Mouse (Mus musculus): ENCODE measurements around the gene Igfbp1. TPM values are rescaled to one million over a fixed set of nuclear protein-coding genes. Genes with fewer than 3 reads are reported as not detected.

Gene Igfbp1
- polyA plus RNA-seq, 1 experiment from 2014 or later, result not detected

GRCm38 (mm10) chr11:7182409-7183042 is 15.1 kb upstream of the Igfbp1 start:
- Histone ChIP-seq H3K4me3 (ENCODE audit: inconsistent target) (no peak overlapping the region), H3K27ac (no peak overlapping the region), H3K36me3 (ENCODE audit: inconsistent target) (no peaks in the 10 kb centered on the region), H3K79me2 (ENCODE audit: inconsistent target) (no peaks in the 10 kb centered on the region)
- 77% methylated on average over 8 of the region's 8 CpGs for WGBS (ENCODE audit: missing documents)

GRCm38 (mm10) chr11:7184420-7184819 is 13.2 kb upstream of the Igfbp1 start:
- no peaks in the 10 kb centered on the region for H3K36me3 ChIP-seq (ENCODE audit: inconsistent target)
- 78% methylated on average over 1 of the region's 1 CpGs for WGBS (ENCODE audit: missing documents)

GRCm38 (mm10) chr11:7187472-7187871 is 10.1 kb upstream of the Igfbp1 start:
- Histone ChIP-seq H3K27ac (no peak overlapping the region), H3K79me2 (ENCODE audit: inconsistent target) (no peaks in the 10 kb centered on the region), H3K4me3 (ENCODE audit: inconsistent target) (no peak overlapping the region), H3K36me3 (ENCODE audit: inconsistent target) (no peaks in the 10 kb centered on the region)
- WGBS (ENCODE audit: missing documents), result 75% methylated on average over 7 of the region's 8 CpGs

More at GRCm38 (mm10) chr11:7184420-7184819, 13.2 kb upstream of the Igfbp1 start:
- H3K79me2 ChIP-seq (ENCODE audit: inconsistent target), result no peaks in the 10 kb centered on the region
- no peak overlapping the region for H3K27ac ChIP-seq
- no peak overlapping the region for H3K4me3 ChIP-seq (ENCODE audit: inconsistent target)

GRCm38 (mm10) chr11:7188469-7188868 is 9.1 kb upstream of the Igfbp1 start, which contains the start of gene Gm11985:
Gene Gm11985, minus strand, starts transcription at chr11:7188569.
- 90% methylated on average over 13 of the region's 13 CpGs for WGBS (ENCODE audit: missing documents)
- H3K27ac ChIP-seq, result no peak within 1 kb of the TSS
- H3K4me3 ChIP-seq (ENCODE audit: inconsistent target), result no peak within 1 kb of the TSS
- H3K79me2 ChIP-seq (ENCODE audit: inconsistent target), result no peaks in the 10 kb centered on the region
- no peaks in the 10 kb centered on the region for H3K36me3 ChIP-seq (ENCODE audit: inconsistent target)

GRCm38 (mm10) chr11:7192710-7193109 is 4.9 kb upstream of the Igfbp1 start:
- whole genome bisulfite sequencing (ENCODE audit: missing documents), result 67% methylated on average over 6 of the region's 6 CpGs
- Histone ChIP-seq H3K36me3 (ENCODE audit: inconsistent target) (no peaks in the 10 kb centered on the region), H3K79me2 (ENCODE audit: inconsistent target) (no peaks in the 10 kb centered on the region), H3K27ac (no peak overlapping the region), H3K4me3 (ENCODE audit: inconsistent target) (no peak overlapping the region)

DNA sequence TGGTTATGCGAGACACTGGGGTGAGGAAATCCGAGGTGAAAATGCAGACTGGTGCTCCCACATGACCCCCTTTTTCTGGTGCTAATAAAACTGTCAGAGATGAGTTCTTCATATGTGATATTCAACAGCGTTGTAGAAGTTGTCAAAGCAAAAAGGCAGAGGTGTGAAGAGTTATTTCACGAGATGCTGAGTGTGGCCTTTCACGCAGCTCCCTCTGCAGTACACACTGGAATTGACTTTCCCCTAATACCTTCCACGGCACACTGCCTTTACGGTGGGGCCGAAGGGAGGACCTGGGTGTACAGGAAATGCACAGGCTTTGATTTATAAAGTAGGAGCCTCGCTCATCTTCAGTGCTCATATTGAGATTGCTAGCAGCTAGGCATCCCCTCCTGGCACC is 4.4 kb upstream of the Igfbp1 start:
- 70% methylated on average over 9 of the region's 9 CpGs for WGBS (ENCODE audit: missing documents)

DNA sequence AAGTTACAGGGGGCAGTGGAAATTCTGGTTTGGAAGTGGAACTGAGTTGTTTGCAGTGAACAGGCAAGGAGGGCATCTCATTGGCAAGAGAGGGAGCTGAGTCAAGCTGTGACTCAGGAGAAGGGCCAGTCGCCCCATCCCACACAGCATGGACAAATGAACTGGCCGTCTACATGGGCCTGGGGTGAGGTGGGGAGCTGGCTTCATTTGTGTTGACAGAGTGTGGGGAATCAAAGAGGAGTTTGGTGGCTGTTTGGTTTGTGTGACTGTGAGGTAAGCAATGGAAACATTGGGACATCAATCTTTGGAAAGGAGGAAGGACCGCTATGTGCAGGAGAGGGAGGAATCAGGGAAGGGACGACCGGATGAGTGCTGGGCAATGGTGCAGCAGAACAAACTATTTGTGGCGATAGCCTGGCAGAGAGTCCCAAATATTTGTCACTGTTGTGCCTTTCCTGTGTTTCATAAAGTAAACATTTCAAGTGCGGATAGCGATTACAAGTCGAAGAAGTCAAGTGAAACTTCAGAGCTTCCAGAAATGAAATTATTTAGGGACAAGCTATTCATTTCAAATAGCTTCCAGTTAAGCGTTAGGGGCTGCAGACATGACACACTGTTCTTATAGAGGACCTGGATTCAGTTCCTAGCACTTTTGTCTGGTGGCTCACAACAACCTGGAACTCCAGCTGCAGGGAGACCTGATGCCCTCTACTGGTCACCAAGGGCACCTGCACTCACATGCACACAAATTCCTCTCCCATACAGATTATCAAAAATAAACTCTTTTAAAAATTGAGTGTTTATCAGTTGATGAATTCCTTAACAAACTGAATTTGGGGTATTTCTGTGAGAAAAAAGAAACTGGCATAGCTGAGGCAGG is 2.9 kb upstream of the Igfbp1 start:
- Histone ChIP-seq H3K4me3 (ENCODE audit: inconsistent target) (no peak overlapping the region), H3K79me2 (ENCODE audit: inconsistent target) (no peaks in the 10 kb centered on the region), H3K36me3 (ENCODE audit: inconsistent target) (no peaks in the 10 kb centered on the region), H3K27ac (no peak overlapping the region)
- WGBS (ENCODE audit: missing documents), result 94% methylated on average over 10 of the region's 10 CpGs

More for the DNA sequence above, 4.4 kb upstream of the Igfbp1 start:
- H3K27ac ChIP-seq, result no peak overlapping the region
- no peak overlapping the region for H3K4me3 ChIP-seq (ENCODE audit: inconsistent target)
- H3K36me3 ChIP-seq (ENCODE audit: inconsistent target), result no peaks in the 10 kb centered on the region
- H3K79me2 ChIP-seq (ENCODE audit: inconsistent target), result no peaks in the 10 kb centered on the region

GRCm38 (mm10) chr11:7195312-7195685 is 2.3 kb upstream of the Igfbp1 start:
- WGBS (ENCODE audit: missing documents), result 78% methylated on average over 4 of the region's 4 CpGs

DNA sequence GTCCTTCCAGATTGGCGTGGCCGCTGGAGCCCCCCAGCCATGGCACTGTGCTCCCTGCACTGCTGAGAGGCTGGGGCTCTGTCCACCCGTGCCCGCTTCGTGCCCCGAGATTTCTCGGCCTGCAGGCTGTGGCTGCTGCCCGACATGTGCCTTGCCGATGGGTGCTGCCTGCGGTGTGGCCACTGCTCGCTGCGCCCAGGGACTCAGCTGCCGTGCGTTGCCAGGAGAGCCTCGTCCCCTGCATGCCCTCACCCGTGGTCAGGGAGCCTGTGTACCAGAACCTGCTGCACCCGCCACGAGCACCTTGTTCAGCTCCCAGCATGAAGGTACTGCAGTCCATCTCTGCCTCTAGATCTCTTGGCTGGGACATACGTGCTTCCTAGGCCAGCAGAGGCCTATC is 424 bp downstream of the Igfbp1 start:
- Histone ChIP-seq H3K4me3 (ENCODE audit: inconsistent target) (no peak overlapping the region), H3K79me2 (ENCODE audit: inconsistent target) (no peaks in the 10 kb centered on the region), H3K27ac (no peak overlapping the region), H3K36me3 (ENCODE audit: inconsistent target) (no peaks in the 10 kb centered on the region)
- 90% methylated on average over 19 of the region's 19 CpGs for WGBS (ENCODE audit: missing documents)

More at GRCm38 (mm10) chr11:7195312-7195685, 2.3 kb upstream of the Igfbp1 start:
- H3K4me3 ChIP-seq (ENCODE audit: inconsistent target), result no peak overlapping the region
- H3K27ac ChIP-seq, result no peak overlapping the region
- H3K79me2 ChIP-seq (ENCODE audit: inconsistent target), result no peaks in the 10 kb centered on the region
- no peaks in the 10 kb centered on the region for H3K36me3 ChIP-seq (ENCODE audit: inconsistent target)

- WGBS (ENCODE audit: missing documents), result 63% methylated on average over 10 of the region's 10 CpGs
- Histone ChIP-seq H3K4me3 (ENCODE audit: inconsistent target) (no peak overlapping the region), H3K36me3 (ENCODE audit: inconsistent target) (no peaks in the 10 kb centered on the region), H3K79me2 (ENCODE audit: inconsistent target) (no peaks in the 10 kb centered on the region), H3K27ac (no peak overlapping the region)
These were observed 1.1 kb downstream of the Igfbp1 start for GRCm38 (mm10) chr11:7198481-7199256.

GRCm38 (mm10) chr11:7199736-7200392 is 2.3 kb downstream of the Igfbp1 start:
- no peak overlapping the region for H3K4me3 ChIP-seq (ENCODE audit: inconsistent target)
- no peaks in the 10 kb centered on the region for H3K79me2 ChIP-seq (ENCODE audit: inconsistent target)
- WGBS (ENCODE audit: missing documents), result 47% methylated on average over 14 of the region's 14 CpGs
- H3K36me3 ChIP-seq (ENCODE audit: inconsistent target), result no peaks in the 10 kb centered on the region
- H3K27ac ChIP-seq, result no peak overlapping the region

DNA sequence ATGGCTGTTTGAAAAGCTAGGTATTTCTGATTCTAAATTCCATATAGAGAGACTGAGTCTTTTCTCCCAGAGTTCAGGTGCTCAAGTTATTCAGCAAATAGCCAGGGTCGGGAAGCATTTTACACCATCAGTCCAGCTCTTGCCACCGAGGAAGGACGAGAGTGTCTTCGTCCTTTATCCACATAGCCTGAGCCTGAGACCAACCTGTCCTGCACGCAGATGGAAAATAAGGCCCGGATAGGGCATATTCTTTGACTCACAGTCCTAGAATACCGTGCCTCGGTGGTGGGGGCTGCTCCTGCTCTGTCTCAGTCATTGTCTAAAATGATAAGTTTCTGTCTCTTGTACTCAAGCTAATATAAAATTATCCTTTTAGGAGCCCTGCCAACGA is 2.8 kb downstream of the Igfbp1 start:
- 79% methylated on average over 9 of the region's 9 CpGs for WGBS (ENCODE audit: missing documents)
- Histone ChIP-seq H3K36me3 (ENCODE audit: inconsistent target) (no peaks in the 10 kb centered on the region), H3K27ac (no peak overlapping the region), H3K79me2 (ENCODE audit: inconsistent target) (no peaks in the 10 kb centered on the region), H3K4me3 (ENCODE audit: inconsistent target) (no peak overlapping the region)

DNA sequence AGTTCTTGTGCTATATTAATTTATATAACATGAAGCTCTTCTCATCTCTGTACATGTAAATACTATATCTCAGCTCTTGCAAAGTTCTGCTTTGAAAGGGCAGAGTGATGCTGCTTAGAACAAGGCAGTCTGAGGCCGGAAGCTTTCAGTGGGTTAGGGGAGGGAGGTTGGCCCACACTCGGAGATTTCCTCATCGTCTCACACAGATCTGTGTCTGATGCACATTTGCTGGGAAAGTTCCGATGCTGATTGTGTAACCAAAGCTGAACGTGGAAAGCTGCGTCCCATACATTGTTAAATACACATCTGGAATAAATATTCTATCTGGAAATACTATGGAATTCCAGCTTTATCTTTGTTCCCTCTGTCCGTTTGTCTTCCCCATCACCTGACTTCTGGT is 4.6 kb downstream of the Igfbp1 start:
- H3K79me2 ChIP-seq (ENCODE audit: inconsistent target), result no peaks in the 10 kb centered on the region
- no peak overlapping the region for H3K27ac ChIP-seq
- H3K4me3 ChIP-seq (ENCODE audit: inconsistent target), result no peak overlapping the region
- WGBS (ENCODE audit: missing documents), result 72% methylated on average over 7 of the region's 7 CpGs
- H3K36me3 ChIP-seq (ENCODE audit: inconsistent target), result no peaks in the 10 kb centered on the region

- Histone ChIP-seq H3K79me2 (ENCODE audit: inconsistent target) (no peaks in the 10 kb centered on the region), H3K4me3 (ENCODE audit: inconsistent target) (no peak overlapping the region), H3K27ac (no peak overlapping the region), H3K36me3 (ENCODE audit: inconsistent target) (no peaks in the 10 kb centered on the region)
- 88% methylated on average over 9 of the region's 9 CpGs for WGBS (ENCODE audit: missing documents)
These were observed 6.3 kb downstream of the Igfbp1 start for GRCm38 (mm10) chr11:7203846-7204245.

Measured in macrophage (primary cell).